Mouse (Mus musculus) erythroblast, embryonic 14.5 days (primary cell): ENCODE results near the gene Myrf.

ENCODE experiments used
- GATA1 ChIP-seq: IDR thresholded peaks from 2 replicates; pipeline ENCODE4 v1.6.1; 2012; ENCODE audit warnings: low read length, inconsistent platforms, mixed read lengths
- TAL1 ChIP-seq: IDR thresholded peaks from 3 replicates; pipeline ENCODE4 v1.6.1; 2012; ENCODE audit warnings: low read length, inconsistent platforms, mixed read lengths

- TF ChIP-seq GATA1 = no peak
- TF ChIP-seq TAL1 = no peak
Measured at GRCm38 (mm10) chr19:10221585-10221984, 19.0 kb downstream of the Myrf start.
